Mouse (Mus musculus) embryonic facial prominence, embryonic 12.5 days (tissue): ENCODE measurements around the gene Chl1. TPM values are rescaled to one million over a fixed set of nuclear protein-coding genes. Genes with fewer than 3 reads are reported as not detected.

Source experiments
- ATAC-seq: fragments of 200-750 bp; cut with Nextera tagmentation; 2 replicates; pipeline ENCODE4 v1.8.0; 2017; ENCODE audit not compliant: insufficient number of reproducible peaks, insufficient read depth, low FRiP score, low TSS enrichment
- H3K27ac ChIP-seq: fragments of 300-500 bp; sonication (generic); 2 replicates; pipeline ENCODE4 v1.5.1; 2016; ENCODE audit warnings: mild to moderate bottlenecking
- H3K27me3 ChIP-seq: fragments of 300-500 bp; sonication (generic); 2 replicates; pipeline ENCODE4 v1.6.1; 2016; ENCODE audit warnings: mild to moderate bottlenecking, moderate library complexity
- H3K36me3 ChIP-seq: fragments of 300-500 bp; sonication (generic); 2 replicates; pipeline ENCODE4 v1.6.1; 2016; ENCODE audit warnings: mild to moderate bottlenecking
- H3K4me1 ChIP-seq: fragments of 300-500 bp; sonication (generic); 2 replicates; pipeline ENCODE4 v1.6.1; 2016
- H3K4me2 ChIP-seq: fragments of 300-500 bp; sonication (generic); replicated peaks from 2 replicates; pipeline ENCODE4 v1.6.1; 2016; ENCODE audit warnings: mild to moderate bottlenecking, moderate library complexity
- H3K4me3 ChIP-seq: fragments of 300-500 bp; sonication (generic); 2 replicates; pipeline ENCODE4 v1.5.1; 2016; ENCODE audit warnings: mild to moderate bottlenecking
- H3K9ac ChIP-seq: fragments of 300-500 bp; sonication (generic); 2 replicates; pipeline ENCODE4 v1.6.1; 2016; ENCODE audit warnings: mild to moderate bottlenecking, moderate library complexity
- H3K9me3 ChIP-seq: fragments of 300-500 bp; sonication (generic); 2 replicates; pipeline ENCODE4 v1.6.1; 2016; ENCODE audit warnings: mild to moderate bottlenecking, moderate library complexity
- WGBS: fragments of 180-500 bp; shearing (Covaris S2); methylation state at CpG from one replicate; pipeline ENCODE4 v1.1.7; 2016; 5-methylcytosine and 5-hydroxymethylcytosine counted together
- polyA plus RNA-seq: library from polyadenylated mRNA; unstranded; fragments of >200 nt; fragmentation: Nextera tagmentation; extraction: Ambion mirVana; gene quantifications from 2 replicates; pipeline ENCODE4 v1.2.1, GENCODE M21; 2016

Chl1 gene
- polyA plus RNA-seq, 1 experiment from 2014 or later = 1.1 TPM

DNA sequence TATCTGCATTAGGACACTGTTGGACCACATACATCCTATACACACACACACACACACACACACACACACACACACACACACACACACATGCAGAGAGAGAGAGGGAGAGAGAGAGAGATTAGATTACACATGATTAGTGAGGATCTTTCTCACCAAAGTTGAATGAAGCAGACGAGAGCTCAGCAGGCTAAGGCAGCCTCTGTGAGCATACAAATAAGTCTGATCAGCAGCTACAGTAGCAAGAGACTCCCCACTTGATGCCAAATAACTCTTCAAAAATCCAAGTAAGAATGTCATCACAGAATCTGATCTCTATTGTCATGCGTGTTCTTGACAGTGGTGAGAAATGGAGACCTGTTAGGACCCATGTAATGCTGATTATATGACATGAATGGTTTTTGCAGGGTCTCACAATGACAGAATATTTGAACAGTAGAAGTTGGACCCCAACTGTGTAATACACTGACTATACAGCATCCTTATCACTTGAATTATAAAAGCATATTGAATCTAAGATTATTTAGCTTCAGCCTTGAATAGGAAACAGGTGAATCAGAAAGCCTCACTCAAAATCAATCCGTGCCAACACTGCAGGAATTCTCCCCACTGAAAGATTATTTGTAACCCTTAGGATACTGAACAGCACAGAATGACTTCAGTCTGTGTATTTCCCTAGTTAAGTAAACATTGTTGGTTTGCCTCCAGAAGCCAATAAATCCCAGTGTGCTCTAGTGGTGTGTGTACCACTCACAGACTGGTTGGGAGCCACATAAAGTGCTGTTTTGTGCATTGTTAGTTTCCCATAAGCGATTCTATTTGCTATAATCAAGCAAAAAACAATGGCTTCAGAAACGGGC, 47.9 kb downstream of the Chl1 start:
- no peak overlapping the region for H3K27ac ChIP-seq
- 56% methylated on average over 5 of the region's 5 CpGs for WGBS
- no peak overlapping the region for H3K9ac ChIP-seq
- H3K36me3 ChIP-seq = no peaks in the 10 kb centered on the region
- H3K4me3 ChIP-seq = no peak overlapping the region
- no peak overlapping the region for H3K4me2 ChIP-seq
- H3K27me3 ChIP-seq = no peaks in the 10 kb centered on the region
- H3K9me3 ChIP-seq = no peaks in the 10 kb centered on the region
- ATAC-seq = no peak
- no peaks in the 10 kb centered on the region for H3K4me1 ChIP-seq

DNA sequence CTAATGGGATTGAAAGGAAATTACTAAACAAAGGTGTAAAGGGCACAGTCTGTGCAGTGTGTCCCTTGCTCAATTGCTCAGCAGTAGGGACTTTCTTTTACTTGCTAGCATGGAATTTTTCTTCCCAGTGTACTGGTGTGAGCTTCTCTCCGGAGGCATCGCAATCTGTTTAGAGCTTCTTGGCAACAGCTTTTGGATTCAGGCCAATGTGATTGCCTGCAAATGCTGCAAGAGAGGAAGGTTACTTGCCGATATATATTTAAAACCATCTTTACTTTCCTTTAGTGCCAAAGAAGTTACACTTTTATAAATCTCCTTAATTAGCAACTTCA, 48.5 kb downstream of the Chl1 start:
- Histone ChIP-seq H3K4me2 (no peak overlapping the region), H3K4me1 (no peaks in the 10 kb centered on the region), H3K9me3 (no peaks in the 10 kb centered on the region), H3K4me3 (no peak overlapping the region), H3K27ac (no peak overlapping the region), H3K36me3 (no peaks in the 10 kb centered on the region), H3K9ac (no peak overlapping the region), H3K27me3 (no peaks in the 10 kb centered on the region)
- no peak for ATAC-seq
- WGBS = 79% methylated on average over 3 of the region's 3 CpGs

DNA sequence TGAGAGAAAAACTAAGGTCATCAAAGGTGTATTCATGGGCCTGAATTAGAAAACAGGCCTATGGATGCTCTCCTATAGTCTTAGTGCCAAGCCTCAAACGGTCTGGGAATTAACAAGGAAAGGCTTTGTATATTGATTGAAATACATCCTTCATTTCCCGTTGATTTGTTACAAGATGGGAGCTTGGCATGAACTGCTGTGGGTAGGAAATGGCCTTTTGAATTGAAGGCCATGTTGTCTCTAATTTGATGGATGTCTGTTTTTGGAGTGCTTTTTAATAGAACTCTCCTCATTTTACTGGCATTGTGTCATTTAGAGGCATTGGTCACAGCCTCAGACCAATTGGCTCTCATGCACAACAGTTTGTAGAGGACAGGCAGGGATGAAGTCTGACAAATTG, 49.0 kb downstream of the Chl1 start:
- H3K9ac ChIP-seq = no peak overlapping the region
- H3K4me3 ChIP-seq = no peak overlapping the region
- no peak overlapping the region for H3K4me2 ChIP-seq
- 45% methylated on average over 2 of the region's 2 CpGs for WGBS
- no peaks in the 10 kb centered on the region for H3K36me3 ChIP-seq
- no peak overlapping the region for H3K27ac ChIP-seq
- H3K9me3 ChIP-seq = no peaks in the 10 kb centered on the region
- H3K4me1 ChIP-seq = no peaks in the 10 kb centered on the region
- no peak for ATAC-seq
- no peaks in the 10 kb centered on the region for H3K27me3 ChIP-seq

DNA sequence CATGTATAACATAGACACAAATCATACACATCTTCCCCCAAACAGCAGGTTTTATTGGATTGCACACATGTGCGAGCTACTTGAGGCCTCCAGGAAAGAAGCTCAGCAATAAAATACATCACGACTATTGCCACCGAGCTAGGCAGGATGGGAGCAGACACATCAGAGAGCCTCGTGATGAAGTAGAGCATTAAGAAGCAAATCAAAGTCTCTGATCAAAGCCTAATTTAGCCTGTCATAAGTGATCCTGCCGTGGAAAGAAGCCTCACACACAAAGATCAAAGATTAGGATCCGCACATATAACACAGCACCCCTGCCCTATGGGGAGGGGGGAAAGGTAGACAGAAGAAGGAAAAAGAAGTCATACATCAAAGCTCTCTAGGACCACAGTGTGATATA, 54.4 kb downstream of the Chl1 start:
- Histone ChIP-seq H3K27me3 (no peaks in the 10 kb centered on the region), H3K9ac (no peak overlapping the region), H3K4me2 (no peak overlapping the region), H3K27ac (no peak overlapping the region), H3K9me3 (no peaks in the 10 kb centered on the region), H3K36me3 (no peaks in the 10 kb centered on the region), H3K4me1 (no peaks in the 10 kb centered on the region), H3K4me3 (no peak overlapping the region)
- whole genome bisulfite sequencing = 70% methylated on average over 6 of the region's 6 CpGs
- no peak for ATAC-seq

DNA sequence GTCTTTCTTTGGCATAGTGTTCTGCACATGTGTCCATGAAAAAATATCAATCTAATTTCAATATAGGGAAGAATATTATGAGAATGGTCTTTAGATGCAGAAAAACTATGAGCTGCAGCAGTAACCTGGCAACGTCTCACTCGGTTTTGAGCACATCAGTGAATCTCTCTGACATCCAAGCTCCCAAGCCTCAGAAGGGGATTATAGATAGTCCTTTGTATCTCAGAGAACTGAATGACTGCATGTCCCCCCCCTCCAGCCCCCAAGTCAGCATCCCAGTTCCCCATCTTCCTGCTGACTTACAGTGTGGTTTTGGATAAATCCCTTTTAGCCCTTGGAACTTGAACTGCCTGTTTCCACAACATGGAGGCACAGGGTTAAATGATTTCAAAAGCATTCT, 56.9 kb downstream of the Chl1 start:
- no peaks in the 10 kb centered on the region for H3K4me1 ChIP-seq
- no peaks in the 10 kb centered on the region for H3K27me3 ChIP-seq
- H3K36me3 ChIP-seq = no peaks in the 10 kb centered on the region
- WGBS = 44% methylated on average over 2 of the region's 2 CpGs
- no peaks in the 10 kb centered on the region for H3K9me3 ChIP-seq
- no peak overlapping the region for H3K4me2 ChIP-seq
- no peak overlapping the region for H3K27ac ChIP-seq
- no peak for ATAC-seq
- no peak overlapping the region for H3K4me3 ChIP-seq
- H3K9ac ChIP-seq = no peak overlapping the region

DNA sequence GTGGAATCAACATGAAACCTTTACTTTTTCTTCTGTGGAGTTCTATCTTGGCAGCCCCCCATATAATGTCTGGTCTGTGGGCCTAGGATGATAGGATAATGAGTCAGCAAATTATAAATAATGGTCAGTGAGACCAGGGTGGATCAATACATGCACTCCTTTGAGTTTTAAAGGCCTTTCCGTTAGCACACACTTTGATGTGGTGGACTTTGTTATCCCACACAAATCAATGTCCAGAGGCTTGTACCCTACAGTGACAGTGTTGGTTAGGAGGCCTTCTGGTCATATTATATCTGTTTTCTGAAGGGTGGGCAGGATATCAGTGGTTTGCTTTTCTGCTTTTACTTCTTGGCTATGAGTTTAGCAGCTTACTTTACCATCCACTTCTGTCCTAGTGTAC, 62.3 kb downstream of the Chl1 start:
- H3K27ac ChIP-seq = no peak overlapping the region
- WGBS = 63% methylated on average over 1 of the region's 1 CpGs
- no peaks in the 10 kb centered on the region for H3K4me1 ChIP-seq

DNA sequence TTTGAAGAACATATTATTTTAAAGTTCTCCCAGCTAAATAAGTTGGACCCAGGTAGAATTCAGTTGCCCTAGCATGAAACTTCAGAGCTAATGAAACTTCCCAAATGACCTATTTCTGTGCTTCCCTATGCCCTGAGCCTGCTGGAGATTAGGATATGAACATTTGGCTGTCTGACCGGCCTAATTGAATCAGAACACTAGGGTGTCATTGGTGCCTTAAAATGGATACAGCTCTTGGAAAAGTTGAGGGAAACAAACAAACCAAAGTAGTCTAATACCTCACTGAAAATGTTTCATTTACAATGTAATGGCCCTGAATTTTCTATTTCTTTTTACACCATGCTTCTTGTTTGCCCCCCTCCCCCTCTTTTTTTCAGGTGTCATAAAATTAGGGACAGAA, 73.8 kb downstream of the Chl1 start:
- Histone ChIP-seq H3K27me3 (no peaks in the 10 kb centered on the region), H3K27ac (no peak overlapping the region), H3K36me3 (no peaks in the 10 kb centered on the region), H3K4me3 (no peak overlapping the region), H3K9me3 (no peaks in the 10 kb centered on the region), H3K9ac (no peak overlapping the region), H3K4me2 (no peak overlapping the region), H3K4me1 (no peaks in the 10 kb centered on the region)
- no peak for ATAC-seq
- WGBS = 90% methylated on average over 1 of the region's 1 CpGs

More for the DNA sequence above, 62.3 kb downstream of the Chl1 start:
- no peak overlapping the region for H3K9ac ChIP-seq
- H3K36me3 ChIP-seq = no peaks in the 10 kb centered on the region
- no peaks in the 10 kb centered on the region for H3K9me3 ChIP-seq
- no peak overlapping the region for H3K4me3 ChIP-seq
- no peak overlapping the region for H3K4me2 ChIP-seq
- no peak for ATAC-seq
- no peaks in the 10 kb centered on the region for H3K27me3 ChIP-seq

DNA sequence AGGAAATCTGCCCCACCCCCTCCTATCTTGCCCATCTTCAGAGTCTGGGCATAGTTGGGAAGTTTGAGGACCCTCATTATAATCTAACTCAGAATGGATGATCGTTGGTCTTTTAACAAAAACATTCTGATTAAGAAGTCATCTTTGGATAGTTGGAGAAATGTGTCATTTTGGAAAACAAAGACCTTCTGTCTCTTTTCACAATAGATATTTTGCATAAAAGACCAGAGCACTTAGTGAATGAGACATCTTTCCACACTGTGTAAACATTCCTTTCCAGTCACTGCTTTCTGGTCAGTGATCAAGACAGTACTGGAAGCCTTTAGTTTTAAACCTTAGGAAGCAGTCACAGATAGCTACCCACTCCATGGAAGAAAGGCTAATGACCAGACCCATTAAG, 75.3 kb downstream of the Chl1 start:
- no peak for ATAC-seq
- H3K9ac ChIP-seq = no peak overlapping the region
- no peak overlapping the region for H3K4me2 ChIP-seq
- no peak overlapping the region for H3K27ac ChIP-seq
- WGBS = 61% methylated on average over 1 of the region's 1 CpGs
- H3K4me1 ChIP-seq = no peaks in the 10 kb centered on the region
- H3K27me3 ChIP-seq = no peaks in the 10 kb centered on the region
- no peak overlapping the region for H3K4me3 ChIP-seq
- no peaks in the 10 kb centered on the region for H3K9me3 ChIP-seq
- no peaks in the 10 kb centered on the region for H3K36me3 ChIP-seq

DNA sequence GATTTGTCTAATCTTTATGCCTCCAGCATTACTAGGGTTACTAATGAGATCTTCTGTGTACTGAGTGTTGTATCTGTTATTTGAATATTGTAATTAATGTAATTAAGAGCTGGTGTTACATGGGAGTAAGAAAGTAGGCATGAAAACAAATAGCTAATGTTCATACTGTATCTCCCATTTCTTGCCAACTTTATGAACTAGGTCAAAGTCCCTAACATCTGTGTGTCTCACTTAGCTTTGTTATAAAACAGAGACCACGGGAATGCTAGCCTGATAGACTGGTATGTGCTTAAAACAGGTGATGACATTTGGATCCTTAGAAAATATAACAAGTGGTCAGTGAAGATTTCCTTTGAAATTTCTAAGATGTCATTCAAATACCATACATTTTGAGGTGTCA, 75.7 kb downstream of the Chl1 start:
- ATAC-seq = no peak
- Histone ChIP-seq H3K27ac (no peak overlapping the region), H3K27me3 (no peaks in the 10 kb centered on the region), H3K4me1 (no peaks in the 10 kb centered on the region), H3K9me3 (no peaks in the 10 kb centered on the region), H3K4me3 (no peak overlapping the region), H3K36me3 (no peaks in the 10 kb centered on the region), H3K9ac (no peak overlapping the region), H3K4me2 (no peak overlapping the region)
- WGBS = 63% methylated on average over 1 of the region's 1 CpGs

DNA sequence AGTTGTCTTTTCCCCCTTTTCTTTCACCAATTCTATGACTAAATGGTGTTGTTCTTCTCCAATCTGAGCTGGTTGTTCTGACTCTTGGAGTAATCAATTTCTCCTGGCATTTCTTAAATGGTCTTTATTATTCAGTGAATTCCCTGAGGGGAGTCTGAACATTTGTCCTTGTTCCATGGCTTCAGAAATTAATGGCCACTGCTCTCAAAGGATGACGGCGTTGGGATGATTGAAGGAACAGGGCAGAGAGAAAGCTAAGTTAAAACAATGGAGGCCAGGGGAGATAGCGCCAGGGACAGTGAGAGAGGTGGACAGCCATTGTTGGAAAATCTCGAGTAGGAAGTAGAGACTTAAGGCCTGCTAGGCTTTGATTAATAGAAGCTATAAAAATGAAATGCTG, 91.7 kb downstream of the Chl1 start:
- no peaks in the 10 kb centered on the region for H3K27me3 ChIP-seq
- no peak overlapping the region for H3K9ac ChIP-seq
- H3K27ac ChIP-seq = no peak overlapping the region
- H3K36me3 ChIP-seq = no peaks in the 10 kb centered on the region
- H3K4me3 ChIP-seq = no peak overlapping the region
- no peaks in the 10 kb centered on the region for H3K4me1 ChIP-seq
- H3K9me3 ChIP-seq = no peaks in the 10 kb centered on the region
- 59% methylated on average over 4 of the region's 4 CpGs for WGBS
- no peak overlapping the region for H3K4me2 ChIP-seq
- no peak for ATAC-seq

DNA sequence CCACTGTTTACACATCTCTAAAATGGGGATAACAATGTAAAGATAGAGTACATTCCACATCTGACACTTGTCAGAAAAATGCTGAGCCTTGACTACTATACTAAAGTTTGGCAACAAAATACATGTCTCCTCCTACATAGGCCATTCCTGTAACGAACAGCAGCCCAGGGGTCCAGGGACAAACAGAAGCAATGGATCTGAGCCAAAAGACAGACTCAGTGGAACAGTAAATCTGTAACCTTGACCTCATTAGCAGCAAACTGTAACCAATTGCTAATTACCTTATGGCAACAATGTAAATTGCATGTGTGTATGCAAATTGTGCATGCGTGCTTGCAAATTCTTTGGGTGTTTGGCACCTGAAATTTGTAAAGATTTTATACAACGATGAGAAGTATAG, 100.3 kb downstream of the Chl1 start:
- WGBS = 86% methylated on average over 3 of the region's 3 CpGs

DNA sequence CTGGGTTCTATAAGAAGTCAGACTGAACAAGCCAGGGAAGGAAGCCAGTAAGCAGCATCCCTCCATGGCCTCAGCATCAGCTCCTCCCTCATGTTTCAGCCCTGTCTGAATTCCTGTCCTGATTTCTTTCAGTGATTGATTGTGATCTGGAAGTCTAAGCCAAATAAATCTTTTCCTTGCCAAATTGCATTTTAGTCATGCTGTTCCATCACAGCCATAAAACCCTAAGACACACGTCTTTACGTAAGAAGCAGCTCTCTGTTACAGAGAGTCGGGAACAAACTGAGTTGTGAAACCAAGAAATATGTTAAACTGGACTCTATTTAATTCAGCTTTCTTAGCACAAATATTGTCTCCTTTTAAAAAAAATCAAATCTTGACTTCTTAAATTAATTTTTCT, 102.2 kb downstream of the Chl1 start:
- H3K36me3 ChIP-seq = no peaks in the 10 kb centered on the region
- H3K4me2 ChIP-seq = no peak overlapping the region
- 82% methylated on average over 3 of the region's 3 CpGs for WGBS
- no peak overlapping the region for H3K27ac ChIP-seq
- no peak for ATAC-seq
- no peak overlapping the region for H3K4me3 ChIP-seq
- H3K27me3 ChIP-seq = no peaks in the 10 kb centered on the region
- no peaks in the 10 kb centered on the region for H3K9me3 ChIP-seq
- H3K4me1 ChIP-seq = no peaks in the 10 kb centered on the region
- no peak overlapping the region for H3K9ac ChIP-seq

More for the DNA sequence above, 100.3 kb downstream of the Chl1 start:
- Histone ChIP-seq H3K27ac (no peak overlapping the region), H3K4me2 (no peak overlapping the region), H3K4me3 (no peak overlapping the region), H3K27me3 (no peaks in the 10 kb centered on the region), H3K36me3 (no peaks in the 10 kb centered on the region), H3K4me1 (no peaks in the 10 kb centered on the region), H3K9me3 (no peaks in the 10 kb centered on the region), H3K9ac (no peak overlapping the region)
- no peak for ATAC-seq
